Comparison of ENCODE assay signal across 8 mouse cellular contexts in genomic region chr1:72824707-72825101, GRCm38 (mm10). TPM values are rescaled to one million over a fixed set of nuclear protein-coding genes. Genes with fewer than 3 reads are reported as not detected.
A peak's percentile ranks its signal among the peaks of the same experiment; 100 is the strongest.
DNase-seq lines count a peak whose midpoint lies in the region; ATAC-seq and TF ChIP-seq lines count a peak whose summit lies in the region.

No protein-coding gene starts in this region.

- peaks cover 3% of the 10 kb centered on the region; the same call in 1 of the 2 replicates for H3K27me3 ChIP-seq in kidney, adult 2 months (replicated peaks; ENCODE audit: control insufficient read depth, insufficient read depth, low read length)
- peaks cover 3% of the 10 kb centered on the region; the same call in 1 of the 2 replicates for H3K27me3 ChIP-seq in embryonic facial prominence, embryonic 13.5 days
- H3K27me3 ChIP-seq in intestine, embryonic 16.5 days (replicated peaks; ENCODE audit: control insufficient read depth, insufficient read depth, low read length): peaks cover 5% of the 10 kb centered on the region; the same call in 1 of the 2 replicates
- no peaks in the 10 kb centered on the region for H3K27me3 ChIP-seq in neural tube, embryonic 11.5 days (ENCODE audit: control insufficient read depth, insufficient read depth, low read length)

- intact Hi-C loops in gastrocnemius, postnatal 36 days (cut with DNase I): no loop called here

- peak; percentile 39; the same call in 1 of the 2 replicates for ATAC-seq in embryonic facial prominence, embryonic 13.5 days (ENCODE audit: insufficient number of reproducible peaks, insufficient read depth, low FRiP score, low TSS enrichment, low read depth)
- ATAC-seq in intestine, embryonic 16.5 days: peak; percentile 68
- ATAC-seq in neural tube, embryonic 11.5 days (ENCODE audit: insufficient read depth, low FRiP score, low TSS enrichment): peak; percentile 40

- H3K36me3 ChIP-seq in kidney, adult 2 months (ENCODE audit: control insufficient read depth, insufficient read depth, low read length): no peaks in the 10 kb centered on the region
- 0 out of 2 replicates have a peak, but pooled peaks cover under 1% of the 10 kb centered on the region for H3K36me3 ChIP-seq in embryonic facial prominence, embryonic 13.5 days
- no peaks in the 10 kb centered on the region for H3K36me3 ChIP-seq in intestine, embryonic 16.5 days (ENCODE audit: control insufficient read depth, insufficient read depth, low read length)
- H3K36me3 ChIP-seq in neural tube, embryonic 11.5 days (ENCODE audit: control insufficient read depth, insufficient read depth, low read length): no peaks in the 10 kb centered on the region

- H3K4me1 ChIP-seq in kidney, adult 2 months (ENCODE audit: control insufficient read depth, insufficient read depth, low read length): 0 out of 2 replicates have a peak, but pooled peaks cover 5% of the 10 kb centered on the region
- H3K4me1 ChIP-seq in embryonic facial prominence, embryonic 13.5 days: peaks cover 38% of the 10 kb centered on the region
- H3K4me1 ChIP-seq in intestine, embryonic 16.5 days (ENCODE audit: control insufficient read depth, insufficient read depth, low read length): peaks cover 31% of the 10 kb centered on the region
- peaks cover 17% of the 10 kb centered on the region for H3K4me1 ChIP-seq in neural tube, embryonic 11.5 days (ENCODE audit: control insufficient read depth, insufficient read depth, low read length)

- WGBS in kidney, adult 2 months: 1% methylated on average over 37 of the region's 37 CpGs
- WGBS in embryonic facial prominence, embryonic 13.5 days: under 1% methylated on average over 37 of the region's 37 CpGs
- under 1% methylated on average over 37 of the region's 37 CpGs for WGBS in intestine, embryonic 16.5 days
- under 1% methylated on average over 34 of the region's 37 CpGs for WGBS in neural tube, embryonic 11.5 days

- peak overlapping the region; percentile 98 for H3K4me2 ChIP-seq in embryonic facial prominence, embryonic 13.5 days
- peak overlapping the region; percentile 98 for H3K4me2 ChIP-seq in intestine, embryonic 16.5 days (ENCODE audit: low read depth, low read length)
- peak overlapping the region; percentile 94 for H3K4me2 ChIP-seq in neural tube, embryonic 11.5 days (ENCODE audit: low read depth)

- peak overlapping the region; percentile 32; the same call in 1 of the 2 replicates for H3K4me3 ChIP-seq in kidney, adult 2 months (ENCODE audit: insufficient read depth, low read depth, low read length)
- peak overlapping the region; percentile 80 for H3K4me3 ChIP-seq in embryonic facial prominence, embryonic 13.5 days
- H3K4me3 ChIP-seq in intestine, embryonic 16.5 days (ENCODE audit: low read length): peak overlapping the region; percentile 66
- H3K4me3 ChIP-seq in neural tube, embryonic 11.5 days (ENCODE audit: low read depth, low read length): peak overlapping the region; percentile 84

- no peak for TF ChIP-seq CTCF in kidney, adult 2 months (conservative IDR thresholded peaks at IDR 0.05; ENCODE audit: insufficient read depth, insufficient read length, low read depth, low read length)

- peak overlapping the region; percentile 86 for H3K9ac ChIP-seq in embryonic facial prominence, embryonic 13.5 days
- peak overlapping the region; percentile 70 for H3K9ac ChIP-seq in intestine, embryonic 16.5 days (ENCODE audit: low read depth, low read length)
- peak overlapping the region; percentile 85 for H3K9ac ChIP-seq in neural tube, embryonic 11.5 days (ENCODE audit: low read length)

- peak; percentile 3 for DNase-seq in kidney, adult 2 months
- no peak for DNase-seq in kidney, adult 9 months
- DNase-seq in ES-CJ7 (ENCODE audit: low read depth, low spot score): peak; percentile 28
- no peak for DNase-seq in neural tube, embryonic 11.5 days (ENCODE audit: low spot score)
- no peak for DNase-seq in gastrocnemius, postnatal 36 days
- no peak for DNase-seq in layer of hippocampus, adult 18-20 months (ENCODE audit: low spot score in 2 of 2)

- H3K9me3 ChIP-seq in embryonic facial prominence, embryonic 13.5 days: no peaks in the 10 kb centered on the region
- H3K9me3 ChIP-seq in intestine, embryonic 16.5 days (ENCODE audit: control insufficient read depth, low read length): no peaks in the 10 kb centered on the region
- no peaks in the 10 kb centered on the region for H3K9me3 ChIP-seq in neural tube, embryonic 11.5 days (ENCODE audit: control insufficient read depth, low read length)

- no peak for TF ChIP-seq POLR2A in kidney, adult 2 months (IDR thresholded peaks at IDR 0.05; ENCODE audit: low read depth, low read length)

- no peak overlapping the region for H3K27ac ChIP-seq in kidney, adult 2 months (ENCODE audit: insufficient read depth, low read depth, low read length)
- H3K27ac ChIP-seq in embryonic facial prominence, embryonic 13.5 days: peak overlapping the region; percentile 84
- 0 out of 2 replicates have a peak overlapping the region, but pooled peaks have one; percentile 16 for H3K27ac ChIP-seq in intestine, embryonic 16.5 days (ENCODE audit: low read length)
- peak overlapping the region; percentile 80 for H3K27ac ChIP-seq in neural tube, embryonic 11.5 days (ENCODE audit: low read depth, low read length)

RNA-seq across cellular contexts. Expression of gene Igfbp2, which starts 0.4 kb away (rescaled TPM):
- polyA plus RNA-seq in kidney, adult 2 months (2012; rRNA removed): 12.6 and 13.5 TPM in 2 replicates
- 469 and 555 TPM in 2 replicates for polyA plus RNA-seq in embryonic facial prominence, embryonic 13.5 days (2015; fragmentation: Nextera tagmentation; extraction: Ambion mirVana)
- polyA plus RNA-seq in intestine, embryonic 16.5 days (2015; fragmentation: Nextera tagmentation; extraction: Ambion mirVana): 127 and 139 TPM in 2 replicates
- polyA plus RNA-seq in neural tube, embryonic 11.5 days (2014; fragmentation: Nextera tagmentation; extraction: Ambion mirVana): 403 and 422 TPM in 2 replicates
- under 1 TPM; 0.38 to 0.64 TPM for total RNA-seq in gastrocnemius, postnatal 36 days (2021)
- 10 to 100 TPM; 35.9 to 42.9 TPM for total RNA-seq in layer of hippocampus, adult 18-20 months (2021)

RNA-seq across cellular contexts. Expression of gene Igfbp5, which starts 50.0 kb away (rescaled TPM):
- 229 and 273 TPM in 2 replicates for polyA plus RNA-seq in kidney, adult 2 months (2012; rRNA removed)
- 141 and 165 TPM in 2 replicates for polyA plus RNA-seq in embryonic facial prominence, embryonic 13.5 days (2015; fragmentation: Nextera tagmentation; extraction: Ambion mirVana)
- 25.7 and 27.8 TPM in 2 replicates for polyA plus RNA-seq in intestine, embryonic 16.5 days (2015; fragmentation: Nextera tagmentation; extraction: Ambion mirVana)
- polyA plus RNA-seq in neural tube, embryonic 11.5 days (2014; fragmentation: Nextera tagmentation; extraction: Ambion mirVana): 65.4 and 68.5 TPM in 2 replicates
- 100 to 1,000 TPM; 159 to 169 TPM for total RNA-seq in gastrocnemius, postnatal 36 days (2021)
- total RNA-seq in layer of hippocampus, adult 18-20 months (2021): 10 to 100 TPM; 77.4 to 83.5 TPM

Comparison
In these comparisons a context has a peak if more than half of its experiments do, and no peak if none do; other contexts are left out.
1. DNase-seq: peak in kidney, adult 2 months (single experiment) and ES-CJ7 (single experiment); none in kidney, adult 9 months (single experiment), neural tube, embryonic 11.5 days (single experiment), gastrocnemius, postnatal 36 days (0 of 2) and layer of hippocampus, adult 18-20 months (0 of 2).
2. H3K4me3 ChIP-seq: peak in every context shown above with its lines; median percentile 84 in neural tube, embryonic 11.5 days; 80 in embryonic facial prominence, embryonic 13.5 days; 66 in intestine, embryonic 16.5 days; 32 in kidney, adult 2 months.
3. Peak in every context shown above with its lines, with median percentiles within 50 percentile points of each other: ATAC-seq, H3K4me2 ChIP-seq and H3K9ac ChIP-seq.